Mouse (Mus musculus): ENCODE results near the gene Rmi1. TPM values are rescaled to one million over a fixed set of nuclear protein-coding genes. Genes with fewer than 3 reads are reported as not detected.

The Rmi1 gene
- polyA plus RNA-seq, 1 experiment from 2014 or later: 23.5 TPM

GRCm38 (mm10) chr13:58415374-58415773, 13.3 kb downstream of the Rmi1 start:
- Histone ChIP-seq H3K4me2 (ENCODE audit: low read depth, low read length) (no peak overlapping the region), H3K9ac (ENCODE audit: low read depth, low read length) (no peak overlapping the region), H3K27ac (replicated peaks; ENCODE audit: low read depth, low read length) (no peak overlapping the region), H3K27me3 (replicated peaks; ENCODE audit: control insufficient read depth, insufficient read depth, low read length) (no peaks in the 10 kb centered on the region), H3K9me3 (ENCODE audit: control insufficient read depth, low read length) (no peaks in the 10 kb centered on the region), H3K4me3 (ENCODE audit: low read depth, low read length) (no peak overlapping the region), H3K36me3 (ENCODE audit: control insufficient read depth, insufficient read depth, low read length) (peaks cover 6% of the 10 kb centered on the region), H3K4me1 (ENCODE audit: control insufficient read depth, insufficient read depth, low read length) (no peaks in the 10 kb centered on the region)
- ATAC-seq (ENCODE audit: low read depth) (no peak), DNase-seq (ENCODE audit: low spot score) (no peak)
- 62% methylated on average over 6 of the region's 6 CpGs for WGBS

GRCm38 (mm10) chr13:58415838-58416237, 13.8 kb downstream of the Rmi1 start:
- ATAC-seq (ENCODE audit: low read depth) (no peak), DNase-seq (ENCODE audit: low spot score) (peak; percentile 41)
- Histone ChIP-seq H3K9me3 (ENCODE audit: control insufficient read depth, low read length) (no peaks in the 10 kb centered on the region), H3K9ac (ENCODE audit: low read depth, low read length) (no peak overlapping the region), H3K4me3 (ENCODE audit: low read depth, low read length) (no peak overlapping the region), H3K4me2 (ENCODE audit: low read depth, low read length) (no peak overlapping the region), H3K4me1 (ENCODE audit: control insufficient read depth, insufficient read depth, low read length) (no peaks in the 10 kb centered on the region), H3K27ac (replicated peaks; ENCODE audit: low read depth, low read length) (no peak overlapping the region), H3K36me3 (ENCODE audit: control insufficient read depth, insufficient read depth, low read length) (peaks cover 5% of the 10 kb centered on the region), H3K27me3 (replicated peaks; ENCODE audit: control insufficient read depth, insufficient read depth, low read length) (no peaks in the 10 kb centered on the region)
- 65% methylated on average over 5 of the region's 5 CpGs for WGBS

GRCm38 (mm10) chr13:58418656-58419055, 16.6 kb downstream of the Rmi1 start:
- Histone ChIP-seq H3K27ac (replicated peaks; ENCODE audit: low read depth, low read length) (no peak overlapping the region), H3K36me3 (ENCODE audit: control insufficient read depth, insufficient read depth, low read length) (no peaks in the 10 kb centered on the region), H3K9me3 (ENCODE audit: control insufficient read depth, low read length) (no peaks in the 10 kb centered on the region), H3K4me3 (ENCODE audit: low read depth, low read length) (no peak overlapping the region), H3K27me3 (replicated peaks; ENCODE audit: control insufficient read depth, insufficient read depth, low read length) (no peaks in the 10 kb centered on the region), H3K4me1 (ENCODE audit: control insufficient read depth, insufficient read depth, low read length) (no peaks in the 10 kb centered on the region), H3K4me2 (ENCODE audit: low read depth, low read length) (no peak overlapping the region), H3K9ac (ENCODE audit: low read depth, low read length) (no peak overlapping the region)
- DNase-seq (ENCODE audit: low spot score): no peak
- no peak for ATAC-seq (ENCODE audit: low read depth)
- WGBS: 87% methylated on average over 4 of the region's 4 CpGs

GRCm38 (mm10) chr13:58419266-58419665, 17.2 kb downstream of the Rmi1 start:
- 95% methylated on average over 1 of the region's 1 CpGs for WGBS
- no peak overlapping the region for H3K27ac ChIP-seq (replicated peaks; ENCODE audit: low read depth, low read length)

GRCm38 (mm10) chr13:58421026-58421425, 19.0 kb downstream of the Rmi1 start:
- no peaks in the 10 kb centered on the region for H3K9me3 ChIP-seq (ENCODE audit: control insufficient read depth, low read length)
- H3K4me3 ChIP-seq (ENCODE audit: low read depth, low read length): no peak overlapping the region
- DNase-seq (ENCODE audit: low spot score): no peak
- H3K27me3 ChIP-seq (replicated peaks; ENCODE audit: control insufficient read depth, insufficient read depth, low read length): no peaks in the 10 kb centered on the region
- no peaks in the 10 kb centered on the region for H3K4me1 ChIP-seq (ENCODE audit: control insufficient read depth, insufficient read depth, low read length)
- no peaks in the 10 kb centered on the region for H3K36me3 ChIP-seq (ENCODE audit: control insufficient read depth, insufficient read depth, low read length)
- 78% methylated on average over 4 of the region's 4 CpGs for WGBS
- no peak overlapping the region for H3K4me2 ChIP-seq (ENCODE audit: low read depth, low read length)
- ATAC-seq (ENCODE audit: low read depth): no peak
- no peak overlapping the region for H3K9ac ChIP-seq (ENCODE audit: low read depth, low read length)
- H3K27ac ChIP-seq (replicated peaks; ENCODE audit: low read depth, low read length): no peak overlapping the region

More at GRCm38 (mm10) chr13:58419266-58419665, 17.2 kb downstream of the Rmi1 start:
- ATAC-seq (ENCODE audit: low read depth): no peak
- no peaks in the 10 kb centered on the region for H3K27me3 ChIP-seq (replicated peaks; ENCODE audit: control insufficient read depth, insufficient read depth, low read length)
- H3K36me3 ChIP-seq (ENCODE audit: control insufficient read depth, insufficient read depth, low read length): no peaks in the 10 kb centered on the region
- no peak overlapping the region for H3K4me3 ChIP-seq (ENCODE audit: low read depth, low read length)
- no peak overlapping the region for H3K9ac ChIP-seq (ENCODE audit: low read depth, low read length)
- H3K9me3 ChIP-seq (ENCODE audit: control insufficient read depth, low read length): no peaks in the 10 kb centered on the region
- H3K4me1 ChIP-seq (ENCODE audit: control insufficient read depth, insufficient read depth, low read length): no peaks in the 10 kb centered on the region
- H3K4me2 ChIP-seq (ENCODE audit: low read depth, low read length): no peak overlapping the region
- no peak for DNase-seq (ENCODE audit: low spot score)

GRCm38 (mm10) chr13:58422242-58422641, 20.2 kb downstream of the Rmi1 start:
- H3K4me2 ChIP-seq (ENCODE audit: low read depth, low read length): no peak overlapping the region
- no peaks in the 10 kb centered on the region for H3K36me3 ChIP-seq (ENCODE audit: control insufficient read depth, insufficient read depth, low read length)
- H3K9me3 ChIP-seq (ENCODE audit: control insufficient read depth, low read length): no peaks in the 10 kb centered on the region
- no peak for DNase-seq (ENCODE audit: low spot score)
- no peak overlapping the region for H3K9ac ChIP-seq (ENCODE audit: low read depth, low read length)
- no peak overlapping the region for H3K27ac ChIP-seq (replicated peaks; ENCODE audit: low read depth, low read length)
- no peaks in the 10 kb centered on the region for H3K4me1 ChIP-seq (ENCODE audit: control insufficient read depth, insufficient read depth, low read length)
- no peak overlapping the region for H3K4me3 ChIP-seq (ENCODE audit: low read depth, low read length)
- ATAC-seq (ENCODE audit: low read depth): no peak
- H3K27me3 ChIP-seq (replicated peaks; ENCODE audit: control insufficient read depth, insufficient read depth, low read length): no peaks in the 10 kb centered on the region
- WGBS: 80% methylated on average over 4 of the region's 4 CpGs

GRCm38 (mm10) chr13:58423061-58423660, 21.1 kb downstream of the Rmi1 start:
- H3K27me3 ChIP-seq (replicated peaks; ENCODE audit: control insufficient read depth, insufficient read depth, low read length): no peaks in the 10 kb centered on the region
- WGBS: 55% methylated on average over 10 of the region's 10 CpGs
- H3K4me1 ChIP-seq (ENCODE audit: control insufficient read depth, insufficient read depth, low read length): no peaks in the 10 kb centered on the region
- H3K4me2 ChIP-seq (ENCODE audit: low read depth, low read length): no peak overlapping the region
- H3K9ac ChIP-seq (ENCODE audit: low read depth, low read length): no peak overlapping the region
- no peaks in the 10 kb centered on the region for H3K36me3 ChIP-seq (ENCODE audit: control insufficient read depth, insufficient read depth, low read length)
- ATAC-seq (ENCODE audit: low read depth): peak; percentile 60; the same call in 1 of the 2 replicates
- peak overlapping the region; percentile 13; the same call in 1 of the 2 replicates for H3K27ac ChIP-seq (replicated peaks; ENCODE audit: low read depth, low read length)
- no peak overlapping the region for H3K4me3 ChIP-seq (ENCODE audit: low read depth, low read length)
- H3K9me3 ChIP-seq (ENCODE audit: control insufficient read depth, low read length): no peaks in the 10 kb centered on the region
- DNase-seq (ENCODE audit: low spot score): peak; percentile 57

GRCm38 (mm10) chr13:58439716-58440115, 37.7 kb downstream of the Rmi1 start:
- WGBS: 57% methylated on average over 2 of the region's 2 CpGs
- no peak overlapping the region for H3K27ac ChIP-seq (replicated peaks; ENCODE audit: low read depth, low read length)
- ATAC-seq (ENCODE audit: low read depth): no peak
- H3K27me3 ChIP-seq (replicated peaks; ENCODE audit: control insufficient read depth, insufficient read depth, low read length): no peaks in the 10 kb centered on the region
- H3K36me3 ChIP-seq (ENCODE audit: control insufficient read depth, insufficient read depth, low read length): no peaks in the 10 kb centered on the region
- DNase-seq (ENCODE audit: low spot score): no peak
- H3K9me3 ChIP-seq (ENCODE audit: control insufficient read depth, low read length): no peaks in the 10 kb centered on the region
- no peak overlapping the region for H3K4me3 ChIP-seq (ENCODE audit: low read depth, low read length)
- no peak overlapping the region for H3K4me2 ChIP-seq (ENCODE audit: low read depth, low read length)
- H3K4me1 ChIP-seq (ENCODE audit: control insufficient read depth, insufficient read depth, low read length): 0 out of 2 replicates have a peak, but pooled peaks cover 3% of the 10 kb centered on the region
- H3K9ac ChIP-seq (ENCODE audit: low read depth, low read length): no peak overlapping the region

GRCm38 (mm10) chr13:58443326-58443725, 41.3 kb downstream of the Rmi1 start:
- H3K4me2 ChIP-seq (ENCODE audit: low read depth, low read length): no peak overlapping the region
- no peak overlapping the region for H3K4me3 ChIP-seq (ENCODE audit: low read depth, low read length)
- no peak overlapping the region for H3K9ac ChIP-seq (ENCODE audit: low read depth, low read length)
- no peak for DNase-seq (ENCODE audit: low spot score)
- WGBS: 60% methylated on average over 4 of the region's 4 CpGs
- H3K36me3 ChIP-seq (ENCODE audit: control insufficient read depth, insufficient read depth, low read length): no peaks in the 10 kb centered on the region
- H3K4me1 ChIP-seq (ENCODE audit: control insufficient read depth, insufficient read depth, low read length): 0 out of 2 replicates have a peak, but pooled peaks cover 3% of the 10 kb centered on the region
- H3K27ac ChIP-seq (replicated peaks; ENCODE audit: low read depth, low read length): no peak overlapping the region
- ATAC-seq (ENCODE audit: low read depth): no peak
- no peaks in the 10 kb centered on the region for H3K9me3 ChIP-seq (ENCODE audit: control insufficient read depth, low read length)
- no peaks in the 10 kb centered on the region for H3K27me3 ChIP-seq (replicated peaks; ENCODE audit: control insufficient read depth, insufficient read depth, low read length)

Measured in embryonic facial prominence, embryonic 14.5 days (tissue).